Mouse (Mus musculus) liver, postnatal 0 days (tissue): ENCODE measurements at regions not wholly inside any gene's neighbourhood (a gene's known extent, or its start where the extent isn't known, plus 50 kb on each side); places are given as distances from the start of the nearest gene placed in this dataset.

Experiments
- CTCF ChIP-seq: sonication (generic); IDR thresholded peaks from 2 replicates; pipeline ENCODE4 v1.5.1; 2016; ENCODE audit warnings: antibody characterized with exemption, low read depth
- EP300 ChIP-seq: IDR thresholded peaks from 2 replicates; pipeline ENCODE4 v1.6.1; 2016; ENCODE audit warnings: antibody characterized with exemption, low read depth, mild to moderate bottlenecking

- TF ChIP-seq CTCF (no peak), EP300 (no peak)
Measured at GRCm38 (mm10) chr5:100218256-100218851, 58.7 kb upstream of the Tmem150c start.
